Mouse (Mus musculus) frontal cortex, postnatal 14 days (tissue): ENCODE results near the gene Cmklr1.

Source experiments
- DNase-seq, 2 experiments: peaks; one replicate each; pipeline ENCODE4 v3.0.0; 2022; ENCODE audit warnings: low spot score in 2 of 2

The Cmklr1 gene

DNA sequence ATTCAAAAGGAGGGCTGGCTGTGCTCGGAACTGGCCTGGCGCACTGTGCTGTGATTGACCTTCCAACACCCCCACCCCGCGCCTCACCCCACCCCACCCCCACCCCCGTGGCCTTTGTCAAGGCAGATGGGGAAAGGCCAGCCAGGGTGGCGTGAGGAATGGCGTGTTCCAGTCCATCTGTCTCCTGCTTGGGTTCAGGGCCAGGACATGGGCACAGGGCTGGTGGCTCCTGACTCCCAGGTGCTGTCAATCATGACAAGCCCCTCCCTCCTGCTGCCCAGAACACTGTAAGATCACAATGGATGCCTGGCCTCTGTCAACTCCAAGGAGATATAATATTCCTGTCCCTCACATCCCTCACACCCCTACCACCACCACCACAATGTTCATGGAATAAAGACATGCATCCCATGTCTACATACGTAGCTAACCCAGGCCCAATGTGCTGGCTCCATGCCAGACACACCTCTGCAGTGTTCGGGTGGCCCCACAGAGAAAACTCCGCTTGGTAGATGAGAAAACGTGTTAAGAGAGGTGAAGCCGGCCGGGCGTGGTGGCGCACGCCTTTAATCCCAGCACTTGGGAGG, 30.0 kb downstream of the Cmklr1 start:
- no peak for DNase-seq

- DNase-seq = no peak
Measured at GRCm38 (mm10) chr5:113619151-113619550, 31.1 kb downstream of the Cmklr1 start.

- DNase-seq = no peak
Measured at GRCm38 (mm10) chr5:113618716-113619115, 31.5 kb downstream of the Cmklr1 start.

DNA sequence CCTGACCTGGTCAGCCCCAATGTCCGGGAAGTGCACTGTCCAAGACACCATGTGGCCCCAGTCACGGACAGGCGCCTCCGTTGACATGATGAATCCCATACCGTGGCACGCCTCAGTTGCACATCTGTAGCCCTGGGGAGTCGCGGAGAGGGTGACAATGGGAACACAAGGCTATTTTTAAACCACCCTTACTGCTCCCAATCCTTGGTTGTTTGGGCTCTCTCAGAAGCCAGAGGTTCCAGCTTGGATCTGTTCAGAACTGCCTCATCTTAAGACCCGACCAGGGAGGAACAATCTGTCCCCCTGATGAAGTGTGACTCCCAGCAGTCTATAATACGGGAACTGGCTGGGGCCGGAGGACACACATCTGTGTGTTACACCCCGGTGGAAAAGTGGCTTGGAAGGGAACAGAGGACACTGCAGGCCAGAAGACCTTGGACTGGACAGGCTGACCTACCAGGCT, 38.4 kb downstream of the Cmklr1 start:
- DNase-seq = no peak

DNA sequence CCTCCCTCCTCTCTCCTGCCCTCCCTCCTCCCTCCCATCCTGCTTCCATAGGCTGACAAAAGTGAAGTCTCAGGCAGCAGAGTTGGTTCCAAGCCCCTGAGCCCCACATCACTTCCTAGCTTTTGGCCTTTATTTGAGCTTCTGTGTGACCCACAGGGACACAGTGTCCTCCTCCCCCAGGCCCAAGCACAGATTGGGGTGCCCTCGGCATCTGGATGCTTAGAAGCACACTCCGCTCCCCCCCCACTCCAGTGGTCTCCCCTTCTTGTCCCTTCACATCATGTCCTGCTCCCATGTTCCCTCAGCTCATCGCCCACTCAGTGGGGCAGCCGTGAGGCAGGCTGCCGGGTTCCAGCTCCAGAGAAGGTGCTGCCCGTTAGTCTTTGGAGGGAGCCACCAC, 39.1 kb downstream of the Cmklr1 start:
- no peak for DNase-seq

DNA sequence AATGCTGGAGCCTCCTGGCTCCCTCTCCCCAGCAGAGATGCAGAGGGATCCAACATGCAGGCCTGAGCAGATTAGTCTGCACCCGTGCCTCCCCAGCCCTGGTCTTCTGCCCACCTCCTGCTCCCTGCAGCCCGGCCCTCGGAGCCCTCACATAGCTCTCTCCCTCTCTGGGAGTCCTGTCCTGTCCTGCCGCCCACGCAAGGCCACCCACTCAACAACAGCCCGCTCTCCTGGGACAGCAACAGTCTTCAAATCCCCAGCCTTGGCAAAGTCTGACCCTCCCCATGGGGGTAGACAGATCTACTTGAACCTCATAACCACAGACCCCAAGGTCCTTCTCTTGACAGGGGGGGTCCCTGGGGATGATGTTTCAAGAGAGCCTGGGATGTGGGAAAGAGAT, 39.7 kb downstream of the Cmklr1 start:
- DNase-seq = no peak

DNA sequence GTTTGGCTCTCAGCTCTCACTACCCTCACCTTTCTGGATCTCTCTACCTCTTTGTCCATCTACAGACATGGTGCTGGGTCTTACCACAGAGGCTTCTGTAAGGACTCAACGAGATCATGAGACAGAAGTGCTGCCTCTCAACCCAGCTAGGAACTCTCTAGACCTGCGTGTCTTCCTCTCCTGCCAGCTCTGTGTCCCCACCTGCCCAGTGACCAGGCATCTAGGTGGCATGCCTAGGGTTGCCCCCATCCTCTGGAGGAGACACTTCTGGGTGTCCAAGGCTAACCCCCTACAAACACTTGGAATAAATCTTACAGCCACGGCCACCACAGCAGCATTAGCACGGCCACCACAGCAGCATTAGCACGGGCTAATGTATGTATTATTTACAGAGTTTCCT, 40.3 kb downstream of the Cmklr1 start:
- DNase-seq = no peak

GRCm38 (mm10) chr5:113608511-113608910, 41.7 kb downstream of the Cmklr1 start:
- no peak for DNase-seq

- DNase-seq = no peak
Measured at GRCm38 (mm10) chr5:113607941-113608431, 42.2 kb downstream of the Cmklr1 start.

DNA sequence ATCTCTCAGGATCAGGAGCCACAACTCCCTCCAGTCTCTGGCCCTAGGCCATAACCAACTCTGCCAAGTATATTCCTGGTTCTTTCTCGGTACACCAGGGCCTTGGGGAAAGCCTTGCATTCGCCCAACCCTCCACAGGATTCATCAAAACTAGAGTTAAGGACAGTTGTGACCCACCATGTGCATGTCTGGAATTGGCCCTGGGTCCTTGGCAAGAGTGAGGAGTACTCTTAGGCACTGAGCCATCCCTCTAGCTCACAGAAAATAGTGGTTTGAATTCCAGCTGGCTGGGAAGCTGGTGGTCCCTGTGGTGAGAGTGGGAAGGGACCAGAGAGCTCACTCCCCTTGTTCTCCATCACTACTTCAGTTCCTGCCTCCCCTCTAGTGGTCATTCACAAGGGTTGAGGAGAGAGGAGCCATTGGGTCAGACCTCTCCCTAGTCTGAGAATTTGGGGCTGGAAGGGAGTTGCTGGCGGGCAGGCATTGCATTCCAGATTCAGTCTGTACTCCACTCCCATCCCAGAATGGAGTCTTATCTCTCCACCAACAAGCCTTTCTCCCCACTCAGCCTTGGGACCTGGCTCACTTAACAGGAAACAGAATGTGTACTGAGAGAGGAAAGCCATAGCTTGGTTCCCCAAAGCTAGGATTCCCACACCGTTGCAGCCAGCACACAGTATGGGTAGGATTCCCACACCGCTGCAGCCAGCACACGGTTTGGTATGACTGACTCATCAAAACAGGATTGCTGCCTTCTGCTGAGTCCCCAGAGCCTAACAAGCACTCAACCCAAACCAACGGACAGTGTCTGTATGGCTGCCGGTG, 43.1 kb downstream of the Cmklr1 start:
- DNase-seq = no peak

- DNase-seq = no peak
Measured at GRCm38 (mm10) chr5:113606121-113606520, 44.1 kb downstream of the Cmklr1 start.

- no peak for DNase-seq
Measured at GRCm38 (mm10) chr5:113604758-113605157, 45.5 kb downstream of the Cmklr1 start.

DNA sequence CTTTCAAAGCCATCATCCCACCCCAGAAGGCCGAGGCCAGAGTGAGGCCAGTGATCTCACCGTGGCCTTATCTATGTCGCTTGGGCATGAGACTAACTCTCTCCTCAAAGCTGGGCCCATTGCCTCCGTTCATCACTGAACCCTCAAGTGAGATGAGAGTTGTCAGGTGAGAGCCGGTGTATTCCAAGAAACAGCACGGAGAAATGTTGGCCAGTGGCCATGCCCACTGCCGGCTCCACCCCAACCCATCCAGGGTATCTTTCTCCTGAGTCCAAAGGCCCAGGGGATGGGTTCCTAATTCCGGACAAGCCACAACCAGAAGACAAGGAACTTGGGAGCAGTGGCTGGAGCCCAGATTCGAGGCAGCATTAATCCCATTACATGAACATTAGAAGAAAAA, 46.8 kb downstream of the Cmklr1 start:
- DNase-seq = no peak

DNA sequence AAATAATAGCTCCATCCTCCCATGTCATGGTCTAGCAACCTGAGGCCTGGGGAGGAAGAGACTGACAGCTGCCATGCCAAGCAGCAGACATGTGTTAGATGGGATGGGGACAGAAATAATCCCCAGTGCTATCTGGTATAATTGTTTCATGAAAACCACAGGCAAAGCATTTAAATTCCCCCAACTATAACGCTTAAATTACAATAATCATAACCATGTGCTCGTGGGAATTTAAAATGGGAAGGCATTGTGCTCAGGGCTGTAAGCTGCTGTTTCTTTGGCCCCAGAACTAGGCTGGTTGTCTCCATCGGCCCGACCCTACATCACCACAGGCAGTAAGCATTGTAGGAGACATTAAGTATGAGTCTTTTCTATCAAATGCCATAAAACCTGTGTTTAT, 49.4 kb downstream of the Cmklr1 start:
- no peak for DNase-seq

GRCm38 (mm10) chr5:113600181-113600580, 50.0 kb downstream of the Cmklr1 start:
- DNase-seq = no peak

DNA sequence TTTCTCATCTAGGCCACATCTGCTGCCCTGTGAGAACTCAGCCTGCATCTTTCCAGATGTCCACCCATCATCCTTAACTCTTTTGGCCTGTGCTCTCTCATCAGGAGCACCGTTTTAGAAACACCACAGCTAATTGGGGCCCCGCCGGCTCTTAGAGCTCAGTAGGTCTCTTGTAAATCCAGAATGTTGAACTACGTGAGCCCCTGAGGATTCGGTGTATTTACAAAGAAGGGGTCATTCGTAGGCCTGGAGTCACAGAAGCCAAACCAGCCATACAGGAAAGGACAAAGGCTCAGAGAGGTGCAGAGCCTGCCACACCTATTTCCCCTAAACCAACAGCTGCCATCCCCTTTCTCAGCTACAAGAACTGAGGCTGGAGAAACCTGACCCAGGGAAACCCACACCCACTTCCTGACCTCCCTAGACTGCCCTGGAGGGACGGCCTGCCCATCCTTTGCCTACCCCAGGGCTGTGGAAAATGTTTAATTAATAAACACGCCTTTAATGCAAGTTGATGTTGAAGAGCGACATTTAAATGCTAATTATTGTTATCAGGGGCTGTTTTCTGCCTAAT, 53.4 kb downstream of the Cmklr1 start:
- no peak for DNase-seq

DNA sequence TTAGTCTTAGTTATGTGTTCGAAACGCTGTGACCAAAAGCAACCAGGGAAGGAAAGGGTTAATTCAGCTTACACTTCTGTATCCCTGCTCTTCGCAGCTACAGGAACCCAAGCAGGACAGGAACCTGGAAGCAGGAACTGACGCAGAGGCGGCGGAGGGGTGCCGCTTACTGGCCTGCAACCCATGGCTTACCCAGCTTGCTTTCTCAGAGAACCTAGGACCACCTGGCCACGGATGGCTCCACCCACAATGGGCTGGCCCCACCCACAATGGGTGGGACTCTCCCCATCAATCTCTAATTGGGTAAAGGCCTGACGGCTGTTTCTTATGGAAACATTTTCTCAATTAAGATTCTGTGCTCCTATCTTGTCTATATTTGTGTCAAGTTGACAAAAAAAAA, 54.0 kb downstream of the Cmklr1 start:
- no peak for DNase-seq

GRCm38 (mm10) chr5:113593911-113594705, 56.1 kb downstream of the Cmklr1 start:
- DNase-seq = no peak

DNA sequence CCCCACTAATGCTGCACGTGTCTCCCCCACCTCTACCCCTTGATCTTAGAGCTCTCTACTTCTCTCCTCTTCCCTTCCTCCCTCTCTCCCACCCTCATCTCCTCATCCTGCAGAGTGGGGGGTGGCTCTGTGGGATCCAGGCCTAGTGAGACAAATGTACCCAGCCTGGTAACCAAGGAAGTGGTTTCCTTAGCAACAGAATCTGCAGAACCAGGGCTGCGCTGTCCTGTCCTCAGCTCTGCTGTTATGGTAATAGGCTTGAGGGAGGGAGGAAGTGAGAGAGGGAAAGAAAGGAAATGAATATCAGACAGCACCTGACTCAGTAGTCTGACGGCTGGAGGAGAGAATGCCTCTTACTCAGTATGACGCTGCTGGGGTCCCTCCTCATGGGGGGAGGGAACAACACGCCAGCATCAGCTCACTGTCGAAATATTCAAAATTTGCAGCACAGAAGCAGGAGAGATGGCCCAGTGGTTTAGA, 58.4 kb downstream of the Cmklr1 start:
- DNase-seq = peak; percentile 66 to 84

GRCm38 (mm10) chr5:113591166-113591565, 59.1 kb downstream of the Cmklr1 start:
- no peak for DNase-seq

DNA sequence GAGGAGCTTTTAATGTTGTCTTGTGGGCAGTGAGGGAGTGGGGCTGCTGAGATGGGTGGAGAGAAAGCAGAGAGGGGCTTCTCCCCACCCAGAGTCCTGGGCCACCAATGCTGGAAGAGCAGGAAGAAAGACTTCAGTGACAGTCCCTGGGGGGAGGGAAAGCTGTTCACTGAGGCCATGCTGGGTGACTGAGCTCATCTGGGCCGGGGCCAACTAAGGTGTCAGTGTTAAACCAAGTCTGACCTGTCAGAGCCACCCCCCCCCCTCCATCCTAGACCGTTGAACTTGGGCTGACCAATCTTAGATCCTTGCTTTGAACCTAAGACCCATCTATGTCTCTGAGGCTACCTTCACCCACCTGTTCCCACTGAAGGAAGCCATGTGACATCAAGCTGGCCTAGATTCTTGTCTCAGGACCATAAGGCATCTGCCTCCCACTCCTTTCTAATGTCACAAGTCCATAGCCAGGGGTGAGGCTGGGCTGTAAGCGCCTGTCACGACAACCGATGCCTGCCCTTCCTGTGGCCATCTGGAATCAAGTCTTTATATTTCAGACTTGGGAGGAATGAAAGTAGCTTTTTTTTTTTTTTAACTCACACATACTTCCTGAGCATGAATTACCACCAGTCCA, 60.1 kb downstream of the Cmklr1 start:
- no peak for DNase-seq
